Mouse (Mus musculus) hindbrain, embryonic 11.5 days (tissue): ENCODE measurements around the gene Tshz2. TPM values are rescaled to one million over a fixed set of nuclear protein-coding genes. Genes with fewer than 3 reads are reported as not detected.
A peak's percentile ranks its signal among the peaks of the same experiment; 100 is the strongest.

Experiments
- ATAC-seq: fragments of 200-750 bp; cut with Nextera tagmentation; 2 replicates; pipeline ENCODE4 v1.8.0; 2017; ENCODE audit warnings: mild to moderate bottlenecking, moderate TSS enrichment, moderate library complexity; ENCODE audit not compliant: low FRiP score
- DNase-seq: peaks from one replicate; pipeline ENCODE4 v3.0.0-alpha.2; 2015; ENCODE audit warnings: low spot score
- H3K27ac ChIP-seq: fragments of 300-500 bp; sonication (generic); 2 replicates; pipeline ENCODE4 v1.5.1; 2014; ENCODE audit warnings: mild to moderate bottlenecking, low read depth, low read length
- H3K27me3 ChIP-seq: fragments of 300-500 bp; sonication (generic); 2 replicates; pipeline ENCODE4 v1.6.1; 2014; ENCODE audit warnings: mild to moderate bottlenecking, low read length, moderate library complexity, mixed read lengths; ENCODE audit not compliant: control insufficient read depth, insufficient read depth
- H3K36me3 ChIP-seq: fragments of 300-500 bp; sonication (generic); 2 replicates; pipeline ENCODE4 v1.6.1; 2014; ENCODE audit warnings: mild to moderate bottlenecking, low read length, moderate library complexity, mixed read lengths; ENCODE audit not compliant: control insufficient read depth, insufficient read depth
- H3K4me1 ChIP-seq: fragments of 300-500 bp; sonication (generic); replicated peaks from 2 replicates; pipeline ENCODE4 v1.6.1; 2014; ENCODE audit warnings: low read length, mixed read lengths; ENCODE audit not compliant: control insufficient read depth, insufficient read depth
- H3K4me2 ChIP-seq: fragments of 300-500 bp; sonication (generic); replicated peaks from 2 replicates; pipeline ENCODE4 v1.6.1; 2014; ENCODE audit warnings: mild to moderate bottlenecking, low read depth, low read length
- H3K4me3 ChIP-seq: fragments of 300-500 bp; sonication (generic); 2 replicates; pipeline ENCODE4 v1.5.1; 2014; ENCODE audit warnings: low read depth, low read length
- H3K9ac ChIP-seq: fragments of 300-500 bp; sonication (generic); 2 replicates; pipeline ENCODE4 v1.6.1; 2014; ENCODE audit warnings: low read depth, low read length
- H3K9me3 ChIP-seq: fragments of 300-500 bp; sonication (generic); 2 replicates; pipeline ENCODE4 v1.6.1; 2016; ENCODE audit warnings: low read length; ENCODE audit not compliant: control insufficient read depth
- WGBS: fragments of 180-500 bp; shearing (Covaris S2); extraction: QIAGEN DNeasy Blood & Tissue Kit; methylation state at CpG from one replicate; pipeline ENCODE4 v1.1.7; 2014; 5-methylcytosine and 5-hydroxymethylcytosine counted together
- polyA plus RNA-seq: library from polyadenylated mRNA; unstranded; fragments of >200 nt; fragmentation: Nextera tagmentation; extraction: Ambion mirVana; gene quantifications from 2 replicates; pipeline ENCODE4 v1.2.1, GENCODE M21; 2014

The Tshz2 gene
- polyA plus RNA-seq, 1 experiment from 2014 or later, result 6.4 TPM

- H3K9me3 ChIP-seq, result no peaks in the 10 kb centered on the region
- no peak overlapping the region for H3K27ac ChIP-seq
- no peaks in the 10 kb centered on the region for H3K36me3 ChIP-seq
- H3K27me3 ChIP-seq, result no peaks in the 10 kb centered on the region
- H3K4me1 ChIP-seq, result no peaks in the 10 kb centered on the region
- no peak overlapping the region for H3K4me3 ChIP-seq
- DNase-seq (no peak), ATAC-seq (no peak)
- no peak overlapping the region for H3K4me2 ChIP-seq
- no peak overlapping the region for H3K9ac ChIP-seq
- WGBS, result 95% methylated on average over 5 of the region's 5 CpGs
Measured at GRCm38 (mm10) chr2:169699141-169699540, 66.3 kb downstream of the Tshz2 start.

DNA sequence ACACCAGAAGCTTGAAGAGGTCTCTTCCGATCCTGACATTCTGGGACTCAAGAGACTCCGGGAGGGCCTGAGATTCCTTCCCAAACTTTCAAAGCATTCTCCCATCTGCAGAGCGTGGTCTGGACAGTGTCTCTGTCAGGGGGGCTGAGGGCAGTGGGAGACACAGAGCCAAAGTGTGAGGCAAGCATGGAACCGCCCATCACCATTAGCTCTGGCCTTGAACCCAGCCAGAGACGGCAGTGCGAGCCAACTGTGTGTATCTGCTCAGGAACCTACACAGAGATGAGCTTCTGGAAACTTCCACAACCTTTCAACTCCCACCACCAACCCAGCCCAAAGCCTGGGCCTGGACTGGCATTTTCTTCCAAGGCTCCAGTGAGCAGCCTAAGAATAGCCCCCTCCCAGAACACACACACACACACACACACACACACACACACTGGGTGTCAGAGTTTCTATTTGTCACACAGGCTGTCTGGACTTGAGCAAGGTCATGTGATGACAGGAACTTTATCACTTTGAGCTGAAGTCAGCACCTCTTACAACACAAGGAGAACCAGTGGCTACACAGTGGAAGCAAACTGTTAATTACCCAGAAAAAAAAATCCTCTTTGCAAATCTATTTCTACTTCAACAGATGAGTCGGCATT is 67.2 kb downstream of the Tshz2 start:
- no peaks in the 10 kb centered on the region for H3K4me1 ChIP-seq
- DNase-seq (no peak), ATAC-seq (no peak)
- WGBS, result 91% methylated on average over 7 of the region's 7 CpGs
- no peaks in the 10 kb centered on the region for H3K9me3 ChIP-seq
- H3K4me2 ChIP-seq, result no peak overlapping the region
- H3K27me3 ChIP-seq, result no peaks in the 10 kb centered on the region
- H3K4me3 ChIP-seq, result no peak overlapping the region
- H3K9ac ChIP-seq, result no peak overlapping the region
- H3K27ac ChIP-seq, result no peak overlapping the region
- no peaks in the 10 kb centered on the region for H3K36me3 ChIP-seq

DNA sequence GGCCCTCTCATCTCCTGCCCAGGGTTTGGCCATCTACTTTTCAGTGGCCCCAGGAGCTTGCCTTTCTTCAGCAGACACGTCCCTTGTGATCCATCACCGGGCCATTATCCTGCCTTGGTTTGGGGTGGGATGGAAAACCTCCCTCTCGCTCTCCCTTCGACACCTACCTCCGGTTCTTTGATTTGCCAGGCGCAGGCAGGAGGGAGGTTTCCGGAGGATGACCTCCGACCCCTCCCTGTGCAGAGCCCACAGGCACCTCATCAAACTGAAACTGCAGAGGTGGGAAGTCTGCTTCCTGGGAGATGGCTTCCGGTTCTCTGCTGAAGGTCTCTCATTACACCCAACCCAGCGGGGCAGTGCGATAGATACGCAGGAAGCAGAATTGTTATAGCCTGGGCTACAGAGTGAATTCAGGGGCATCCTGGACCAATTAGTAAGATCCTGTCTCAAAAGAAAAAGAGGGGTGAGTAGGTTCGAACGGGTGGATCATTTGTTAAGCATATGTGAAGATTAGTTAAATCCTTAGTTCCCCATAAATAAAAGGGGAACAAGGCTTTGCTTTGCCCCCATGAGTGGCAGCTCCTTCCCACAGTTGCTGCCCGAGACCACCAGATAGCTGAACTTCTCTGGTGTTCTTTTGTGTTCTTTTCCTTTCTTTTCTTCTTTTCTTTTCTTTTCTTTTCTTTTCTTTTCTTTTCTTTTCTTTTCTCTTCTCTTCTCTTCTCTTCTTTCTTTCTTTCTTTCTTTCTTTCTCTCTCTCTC is 70.1 kb downstream of the Tshz2 start:
- Histone ChIP-seq H3K4me3 (no peak overlapping the region), H3K36me3 (no peaks in the 10 kb centered on the region), H3K4me2 (no peak overlapping the region), H3K4me1 (no peaks in the 10 kb centered on the region), H3K9me3 (no peaks in the 10 kb centered on the region), H3K27me3 (no peaks in the 10 kb centered on the region), H3K9ac (no peak overlapping the region), H3K27ac (no peak overlapping the region)
- 46% methylated on average over 15 of the region's 15 CpGs for WGBS
- ATAC-seq, result no peak
- no peak for DNase-seq

GRCm38 (mm10) chr2:169721793-169722326 is 89.0 kb downstream of the Tshz2 start:
- 67% methylated on average over 18 of the region's 18 CpGs for WGBS
- H3K9ac ChIP-seq, result no peak overlapping the region
- ATAC-seq, result no peak

GRCm38 (mm10) chr2:169722341-169722740 is 89.5 kb downstream of the Tshz2 start:
- no peak overlapping the region for H3K9ac ChIP-seq
- no peak overlapping the region for H3K4me3 ChIP-seq
- no peaks in the 10 kb centered on the region for H3K36me3 ChIP-seq
- DNase-seq (no peak), ATAC-seq (no peak)
- 0 out of 2 replicates have a peak, but pooled peaks cover 3% of the 10 kb centered on the region for H3K4me1 ChIP-seq
- WGBS, result 78% methylated on average over 6 of the region's 6 CpGs
- H3K27me3 ChIP-seq, result no peaks in the 10 kb centered on the region
- no peak overlapping the region for H3K27ac ChIP-seq
- no peaks in the 10 kb centered on the region for H3K9me3 ChIP-seq
- H3K4me2 ChIP-seq, result no peak overlapping the region

More at GRCm38 (mm10) chr2:169721793-169722326, 89.0 kb downstream of the Tshz2 start:
- H3K4me1 ChIP-seq, result 0 out of 2 replicates have a peak, but pooled peaks cover 3% of the 10 kb centered on the region
- no peaks in the 10 kb centered on the region for H3K9me3 ChIP-seq
- no peak overlapping the region for H3K4me2 ChIP-seq
- no peak overlapping the region for H3K4me3 ChIP-seq
- H3K27ac ChIP-seq, result 0 out of 2 replicates have a peak overlapping the region, but pooled peaks have one; percentile 51
- no peaks in the 10 kb centered on the region for H3K36me3 ChIP-seq
- no peak for DNase-seq
- no peaks in the 10 kb centered on the region for H3K27me3 ChIP-seq

- no peak for ATAC-seq
- Histone ChIP-seq H3K9ac (no peak overlapping the region), H3K36me3 (no peaks in the 10 kb centered on the region), H3K4me1 (0 out of 2 replicates have a peak, but pooled peaks cover 3% of the 10 kb centered on the region), H3K27ac (no peak overlapping the region), H3K4me2 (no peak overlapping the region), H3K4me3 (no peak overlapping the region), H3K9me3 (no peaks in the 10 kb centered on the region), H3K27me3 (no peaks in the 10 kb centered on the region)
- 76% methylated on average over 24 of the region's 24 CpGs for WGBS
- DNase-seq, result no peak
Measured at GRCm38 (mm10) chr2:169723645-169724462, 91.0 kb downstream of the Tshz2 start.

DNA sequence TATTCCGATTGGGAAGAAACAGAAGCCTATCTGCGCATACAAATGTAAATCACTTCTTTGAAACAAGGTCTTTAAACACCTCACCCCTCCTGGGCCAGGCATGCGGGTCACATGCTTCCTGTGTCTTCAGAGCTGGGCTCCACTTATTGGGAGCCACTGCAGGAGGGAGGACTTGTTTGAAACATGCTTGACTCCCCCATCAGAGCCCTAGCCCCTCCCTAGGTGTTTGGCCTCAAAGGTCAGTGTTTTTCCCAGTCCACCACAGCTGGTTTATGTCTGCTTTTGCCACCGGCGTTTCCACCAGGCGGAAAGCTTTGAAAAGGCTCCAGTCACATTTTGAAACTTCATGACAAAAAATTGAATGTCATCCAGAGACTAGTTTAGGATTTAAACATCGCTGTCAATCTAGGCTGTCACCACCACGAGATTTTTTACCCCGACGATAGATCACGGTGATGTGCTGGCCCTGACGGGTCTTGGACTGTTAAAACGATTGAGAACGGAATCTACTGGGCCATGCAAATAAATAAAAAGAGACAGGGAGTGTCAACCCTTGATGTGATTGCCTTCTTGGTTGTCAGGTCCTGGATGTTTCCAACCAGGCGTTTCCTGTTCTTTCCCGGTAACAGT is 96.0 kb downstream of the Tshz2 start:
- Histone ChIP-seq H3K9me3 (no peaks in the 10 kb centered on the region), H3K4me1 (no peaks in the 10 kb centered on the region), H3K9ac (no peak overlapping the region), H3K4me2 (no peak overlapping the region), H3K27me3 (no peaks in the 10 kb centered on the region), H3K27ac (no peak overlapping the region), H3K36me3 (no peaks in the 10 kb centered on the region), H3K4me3 (no peak overlapping the region)
- no peak for ATAC-seq
- WGBS, result 63% methylated on average over 16 of the region's 16 CpGs
- DNase-seq, result no peak

DNA sequence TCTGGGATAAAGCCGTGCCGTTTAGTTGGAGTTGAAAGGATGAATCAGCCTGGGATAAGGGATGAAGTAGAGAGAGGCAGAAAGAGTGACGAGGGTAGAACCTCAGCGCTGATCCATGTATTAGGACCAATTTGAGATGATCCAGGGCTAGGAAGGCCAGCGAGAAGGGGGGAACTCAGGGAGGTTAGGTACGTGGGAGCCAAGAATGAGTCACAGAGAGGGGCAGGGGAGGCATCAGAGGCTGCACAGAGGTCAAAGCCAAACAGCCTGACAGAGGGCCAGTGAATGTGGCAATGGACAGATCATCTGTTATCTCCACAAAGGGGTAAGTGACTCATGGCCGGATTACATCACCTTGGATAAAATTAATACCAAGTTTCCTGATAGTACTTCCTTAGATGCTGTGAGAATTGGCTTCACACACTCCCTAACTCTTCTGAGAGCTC is 97.8 kb downstream of the Tshz2 start:
- no peak for ATAC-seq
- no peak for DNase-seq
- 82% methylated on average over 7 of the region's 7 CpGs for WGBS
- Histone ChIP-seq H3K4me3 (no peak overlapping the region), H3K9ac (no peak overlapping the region), H3K27me3 (no peaks in the 10 kb centered on the region), H3K4me2 (no peak overlapping the region), H3K27ac (no peak overlapping the region), H3K36me3 (no peaks in the 10 kb centered on the region), H3K9me3 (no peaks in the 10 kb centered on the region), H3K4me1 (no peaks in the 10 kb centered on the region)
